Mouse (Mus musculus) embryonic facial prominence, embryonic 15.5 days (tissue): Measurements from ENCODE around the gene Fbrsl1. TPM values are rescaled to one million over a fixed set of nuclear protein-coding genes. Genes with fewer than 3 reads are reported as not detected.
"Not testable (repeated sequence)": the region's sequence is repeated elsewhere in the genome, so short reads cannot be mapped to it uniquely, and the experiment has no call there.

Experiments
- ATAC-seq: fragments of 200-750 bp; cut with Nextera tagmentation; 2 replicates; pipeline ENCODE4 v1.8.0; 2017; ENCODE audit warnings: low read depth, moderate TSS enrichment; ENCODE audit not compliant: insufficient number of reproducible peaks, low FRiP score, low TSS enrichment
- H3K27ac ChIP-seq: fragments of 300-500 bp; sonication (generic); replicated peaks from 2 replicates; pipeline ENCODE4 v1.5.1; 2015; ENCODE audit warnings: mild to moderate bottlenecking, inconsistent platforms
- H3K27me3 ChIP-seq: fragments of 300-500 bp; sonication (generic); 2 replicates; pipeline ENCODE4 v1.6.1; 2015; ENCODE audit warnings: inconsistent platforms
- H3K36me3 ChIP-seq: fragments of 300-500 bp; sonication (generic); 2 replicates; pipeline ENCODE4 v1.6.1; 2015; ENCODE audit warnings: mild to moderate bottlenecking, inconsistent platforms
- H3K4me1 ChIP-seq: fragments of 300-500 bp; sonication (generic); 2 replicates; pipeline ENCODE4 v1.6.1; 2015; ENCODE audit warnings: inconsistent platforms
- H3K4me2 ChIP-seq: fragments of 300-500 bp; sonication (generic); replicated peaks from 2 replicates; pipeline ENCODE4 v1.6.1; 2015; ENCODE audit warnings: mild to moderate bottlenecking, inconsistent platforms
- H3K4me3 ChIP-seq: fragments of 300-500 bp; sonication (generic); replicated peaks from 2 replicates; pipeline ENCODE4 v1.5.1; 2015; ENCODE audit warnings: mild to moderate bottlenecking, inconsistent platforms
- H3K9ac ChIP-seq: fragments of 300-500 bp; sonication (generic); 2 replicates; pipeline ENCODE4 v1.6.1; 2015; ENCODE audit warnings: inconsistent platforms
- H3K9me3 ChIP-seq: fragments of 300-500 bp; sonication (generic); replicated peaks from 2 replicates; pipeline ENCODE4 v1.6.1; 2016; ENCODE audit warnings: inconsistent platforms
- WGBS: fragments of 180-500 bp; shearing (Covaris S2); methylation state at CpG from one replicate; pipeline ENCODE4 v1.1.7; 2015; 5-methylcytosine and 5-hydroxymethylcytosine counted together
- polyA plus RNA-seq: library from polyadenylated mRNA; unstranded; fragments of >200 nt; fragmentation: Nextera tagmentation; extraction: Ambion mirVana; gene quantifications from 2 replicates; pipeline ENCODE4 v1.2.1, GENCODE M21; 2015

Fbrsl1 gene
- polyA plus RNA-seq, 1 experiment from 2014 or later: 15.1 TPM

DNA sequence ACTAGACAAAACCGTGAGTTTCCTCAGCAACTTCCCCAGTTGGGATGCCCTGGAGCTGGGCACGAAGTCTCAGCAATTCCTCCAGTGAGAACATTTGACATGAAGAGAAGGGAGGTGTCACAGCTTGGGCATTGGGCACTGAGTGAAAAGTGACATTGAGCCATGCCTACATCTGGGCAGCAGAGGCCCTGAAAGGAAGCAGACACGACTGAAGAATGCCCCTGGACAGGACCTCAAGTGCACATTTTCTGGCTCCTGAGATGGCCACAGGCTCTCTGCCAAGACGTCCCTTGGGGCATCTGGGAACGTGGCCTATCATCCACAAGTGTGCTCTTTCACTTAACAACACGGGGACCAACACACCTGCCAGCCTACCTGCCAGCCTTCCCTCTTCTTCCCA, 991 bp upstream of the Fbrsl1 start:
- WGBS: 36% methylated on average over 6 of the region's 6 CpGs
- no peaks in the 10 kb centered on the region for H3K36me3 ChIP-seq
- no peak overlapping the region for H3K9ac ChIP-seq
- H3K9me3 ChIP-seq: no peaks in the 10 kb centered on the region
- peak overlapping the region; percentile 93 for H3K4me2 ChIP-seq
- H3K4me3 ChIP-seq: peak overlapping the region; percentile 92
- H3K4me1 ChIP-seq: peaks cover 25% of the 10 kb centered on the region
- H3K27me3 ChIP-seq: no peaks in the 10 kb centered on the region
- H3K27ac ChIP-seq: peak overlapping the region; percentile 68; the same call in 1 of the 2 replicates
- no peak for ATAC-seq

DNA sequence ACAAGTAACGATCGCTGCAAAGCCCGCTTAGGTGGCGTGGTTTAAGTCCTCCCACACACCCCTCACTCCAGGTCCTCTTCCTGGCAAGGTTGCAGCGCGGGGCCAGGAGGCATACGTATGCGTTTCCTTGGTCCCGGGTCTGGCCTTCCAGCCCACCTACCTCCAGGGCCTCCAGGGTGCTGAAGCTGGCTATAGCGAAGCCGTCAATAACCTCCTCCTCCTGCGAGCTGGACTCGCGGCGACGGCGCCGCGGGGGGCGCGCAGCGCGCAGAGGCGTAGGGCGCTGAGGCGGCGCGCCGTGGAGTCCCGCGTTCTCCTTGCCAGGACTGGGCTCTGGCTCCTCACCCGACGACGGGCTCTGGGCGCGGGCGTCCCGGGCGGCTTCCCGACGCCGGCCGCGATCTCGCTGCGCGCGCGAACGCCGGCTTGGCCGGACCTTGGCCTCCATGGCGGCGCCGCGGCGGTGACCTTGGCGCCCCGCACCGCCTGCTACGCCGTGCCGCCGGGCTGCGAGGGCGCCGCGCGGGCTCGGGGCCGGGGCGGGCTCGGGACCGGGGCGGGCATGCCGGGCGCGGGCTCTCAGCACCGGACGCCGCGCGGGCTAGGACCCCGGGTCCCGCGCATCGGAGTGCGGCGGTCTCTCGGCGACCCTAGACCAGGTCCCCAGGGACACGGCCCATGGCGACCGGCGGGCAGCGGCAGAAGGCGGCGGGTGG, 425 bp downstream of the Fbrsl1 start:
- ATAC-seq: peak; percentile 5; the same call in 1 of the 2 replicates
- under 1% methylated on average over 84 of the region's 98 CpGs for WGBS
- H3K27ac ChIP-seq: peak overlapping the region; percentile 65

DNA sequence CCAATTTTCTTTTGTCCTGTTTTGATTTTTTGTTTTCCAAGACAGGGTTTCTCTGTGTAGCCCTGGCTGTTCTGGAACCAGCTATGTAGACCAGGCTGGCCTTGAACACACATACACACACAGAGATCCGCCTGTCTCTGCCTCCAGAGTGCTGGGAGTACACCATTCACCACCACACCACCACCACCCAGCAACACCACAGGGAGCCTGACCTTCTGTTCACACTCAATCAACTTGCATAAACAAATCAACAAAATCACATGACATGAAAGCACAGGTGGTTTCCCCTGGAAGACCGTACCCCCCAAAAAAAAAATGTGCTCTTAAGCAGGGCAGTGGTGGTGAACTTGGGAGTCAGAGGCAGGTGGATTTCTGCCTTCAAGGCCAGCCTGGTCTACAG, 3.8 kb downstream of the Fbrsl1 start:
- Histone ChIP-seq H3K4me3 (no peak overlapping the region), H3K27me3 (no peaks in the 10 kb centered on the region), H3K4me1 (peaks cover 43% of the 10 kb centered on the region), H3K4me2 (no peak overlapping the region), H3K36me3 (no peaks in the 10 kb centered on the region), H3K9ac (no peak overlapping the region), H3K9me3 (no peaks in the 10 kb centered on the region), H3K27ac (no peak overlapping the region)
- 88% methylated on average over 2 of the region's 2 CpGs for WGBS
- no peak for ATAC-seq

More for the DNA sequence above, 425 bp downstream of the Fbrsl1 start:
- Histone ChIP-seq H3K27me3 (no peaks in the 10 kb centered on the region), H3K4me1 (peaks cover 25% of the 10 kb centered on the region), H3K9ac (peak overlapping the region; percentile 87), H3K9me3 (no peaks in the 10 kb centered on the region), H3K36me3 (no peaks in the 10 kb centered on the region), H3K4me3 (peak overlapping the region; percentile 92), H3K4me2 (peak overlapping the region; percentile 93)

DNA sequence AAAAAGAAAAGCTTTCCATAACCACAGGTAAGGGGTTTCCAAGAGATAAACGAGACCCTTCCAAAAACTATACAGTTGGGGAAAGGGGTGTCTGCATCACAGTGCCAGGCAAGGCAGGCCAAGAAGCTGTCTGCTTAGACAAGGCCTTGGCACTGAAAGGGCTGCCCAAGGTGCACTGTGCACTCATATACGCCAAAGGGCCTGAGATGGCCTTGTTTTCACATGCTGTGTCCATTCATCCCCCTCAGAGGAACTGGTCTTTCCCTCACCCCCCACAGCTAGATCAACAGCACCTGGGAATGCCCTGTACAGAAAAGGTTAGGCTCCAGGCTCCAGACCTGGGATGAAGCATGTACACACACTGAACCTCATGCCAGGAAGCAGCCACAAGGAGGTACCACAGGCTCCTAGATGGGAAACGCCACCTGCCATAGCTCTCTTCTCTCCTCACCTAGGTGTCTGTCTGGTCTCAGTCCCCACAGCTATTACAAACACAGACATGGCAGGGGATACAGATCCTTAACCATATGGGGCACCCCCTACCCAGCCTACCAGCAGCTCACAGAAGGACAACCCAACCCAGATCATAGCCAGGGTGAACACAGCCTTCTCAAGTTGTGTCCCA, 5.2 kb downstream of the Fbrsl1 start:
- H3K4me1 ChIP-seq: peaks cover 41% of the 10 kb centered on the region

DNA sequence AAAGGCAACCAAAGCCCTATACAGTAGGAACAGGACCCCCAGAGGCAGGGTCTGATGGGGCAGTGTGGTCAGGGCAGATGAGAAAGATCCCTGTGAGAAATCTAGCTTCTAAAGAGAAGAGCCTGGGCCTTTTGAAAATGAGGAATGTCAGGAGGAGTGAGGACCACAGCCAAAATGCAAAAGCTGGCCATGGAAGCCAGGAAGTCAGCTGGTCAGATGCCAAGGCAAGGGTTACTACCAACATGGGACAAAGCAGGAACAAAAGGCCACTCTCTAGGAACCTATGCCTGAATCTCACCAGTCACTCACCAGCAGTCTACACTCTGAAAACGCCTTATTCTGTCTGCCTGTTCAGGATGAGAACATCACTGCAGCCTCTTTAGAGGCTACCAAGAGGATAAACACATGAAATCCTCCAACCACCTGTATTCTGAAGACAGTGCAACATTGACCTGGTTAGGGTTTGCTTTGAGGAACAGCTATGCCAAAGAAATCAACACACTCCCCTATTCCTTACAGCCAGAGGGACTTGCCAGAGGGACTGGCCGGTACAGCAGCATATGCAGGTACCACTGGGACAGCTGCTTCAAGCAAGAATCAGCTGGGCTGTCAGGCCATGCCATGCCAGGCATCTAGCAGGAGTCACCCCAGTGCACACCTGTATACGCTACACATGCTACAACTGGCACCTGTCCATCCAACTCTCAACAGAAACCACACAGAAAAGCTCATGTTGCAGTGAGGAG, 8.6 kb downstream of the Fbrsl1 start:
- WGBS: 74% methylated on average over 3 of the region's 3 CpGs
- H3K9ac ChIP-seq: no peak overlapping the region
- peaks cover 24% of the 10 kb centered on the region; the same call in 1 of the 2 replicates for H3K4me1 ChIP-seq
- no peak overlapping the region for H3K4me3 ChIP-seq
- ATAC-seq: no peak
- H3K4me2 ChIP-seq: no peak overlapping the region
- H3K9me3 ChIP-seq: no peaks in the 10 kb centered on the region
- no peaks in the 10 kb centered on the region for H3K27me3 ChIP-seq
- H3K36me3 ChIP-seq: no peaks in the 10 kb centered on the region
- no peak overlapping the region for H3K27ac ChIP-seq

More for the DNA sequence above, 5.2 kb downstream of the Fbrsl1 start:
- no peaks in the 10 kb centered on the region for H3K9me3 ChIP-seq
- no peak overlapping the region for H3K9ac ChIP-seq
- H3K27me3 ChIP-seq: no peaks in the 10 kb centered on the region
- H3K27ac ChIP-seq: no peak overlapping the region
- 91% methylated on average over 3 of the region's 3 CpGs for WGBS
- no peak overlapping the region for H3K4me3 ChIP-seq
- no peak for ATAC-seq
- no peak overlapping the region for H3K4me2 ChIP-seq
- H3K36me3 ChIP-seq: no peaks in the 10 kb centered on the region

DNA sequence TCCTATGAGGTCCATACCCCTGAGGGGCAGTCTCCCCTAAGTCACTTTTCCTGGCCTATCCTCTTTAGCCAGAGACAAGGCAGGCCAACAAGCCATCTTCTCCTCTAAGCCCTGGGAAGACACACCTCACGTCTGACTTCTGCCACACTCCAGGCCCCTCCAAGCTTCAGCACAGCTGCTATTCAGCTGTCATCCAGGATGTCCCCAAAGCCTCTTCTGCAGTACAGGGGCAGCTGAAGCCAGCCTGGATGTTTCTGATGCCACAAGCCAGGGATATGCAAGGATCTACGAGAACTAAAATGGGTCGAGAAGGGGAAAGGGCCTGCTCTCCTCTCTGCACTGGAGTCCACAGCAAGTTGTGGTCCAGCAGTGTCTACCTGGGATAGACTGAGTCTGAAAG, 9.7 kb downstream of the Fbrsl1 start:
- Histone ChIP-seq H3K36me3 (no peaks in the 10 kb centered on the region), H3K27me3 (no peaks in the 10 kb centered on the region), H3K4me1 (peaks cover 24% of the 10 kb centered on the region; the same call in 1 of the 2 replicates), H3K9ac (no peak overlapping the region), H3K9me3 (no peaks in the 10 kb centered on the region), H3K27ac (no peak overlapping the region), H3K4me3 (no peak overlapping the region), H3K4me2 (no peak overlapping the region)
- WGBS: 65% methylated on average over 3 of the region's 3 CpGs
- no peak for ATAC-seq

DNA sequence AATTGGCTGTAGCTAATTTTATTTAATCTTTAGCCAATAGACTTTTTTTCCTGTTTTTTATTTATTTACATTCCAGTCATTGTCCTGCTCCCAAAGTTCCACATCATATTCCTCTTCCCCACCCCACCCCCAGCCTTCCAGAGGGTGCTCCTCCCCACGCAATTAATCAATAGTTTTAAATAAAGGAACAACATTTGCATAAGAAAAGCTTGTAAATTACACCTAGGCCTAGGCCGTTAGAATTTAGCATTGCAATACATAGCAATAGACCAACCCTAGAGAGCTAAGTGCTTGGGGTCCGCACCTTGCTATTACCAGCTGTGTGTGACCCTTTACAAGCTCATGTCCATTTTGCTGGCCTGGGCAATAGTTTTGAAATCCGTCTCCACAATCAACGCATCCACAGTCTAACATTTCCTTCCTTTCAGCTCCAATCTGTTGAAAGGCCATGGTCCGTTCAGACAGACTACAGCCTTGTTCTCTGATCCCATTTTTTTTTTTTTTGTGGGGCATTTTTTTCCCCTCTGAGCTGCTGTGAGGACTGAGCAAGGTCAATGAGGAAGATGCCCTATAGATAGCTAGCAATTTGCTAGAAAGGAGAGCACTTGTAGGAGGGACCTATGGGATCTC, 10.6 kb downstream of the Fbrsl1 start:
- Histone ChIP-seq H3K36me3 (peaks cover 2% of the 10 kb centered on the region; the same call in 1 of the 2 replicates), H3K9ac (no peak overlapping the region), H3K27ac (no peak overlapping the region), H3K27me3 (no peaks in the 10 kb centered on the region), H3K9me3 (no peaks in the 10 kb centered on the region), H3K4me3 (no peak overlapping the region), H3K4me2 (no peak overlapping the region), H3K4me1 (peaks cover 24% of the 10 kb centered on the region; the same call in 1 of the 2 replicates)
- WGBS: 55% methylated on average over 6 of the region's 6 CpGs
- no peak for ATAC-seq

DNA sequence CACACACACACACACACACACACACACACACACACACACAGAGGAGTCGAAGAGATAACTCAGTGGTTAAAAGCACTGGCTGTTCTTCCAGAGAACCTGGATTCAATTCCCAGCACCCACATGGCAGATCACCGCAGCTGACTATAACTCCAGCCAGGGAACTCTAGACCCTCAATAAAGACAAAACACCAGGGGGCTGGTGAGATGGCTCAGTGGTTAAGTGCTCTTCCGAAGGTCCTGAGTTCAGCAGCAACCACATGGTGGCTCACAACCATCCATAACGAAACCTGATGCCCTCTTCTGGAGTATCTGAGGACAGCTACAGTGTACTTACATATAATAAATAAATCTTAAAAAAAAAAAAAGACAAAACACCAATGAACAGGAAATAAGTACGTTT, 12.1 kb downstream of the Fbrsl1 start:
- not testable (repeated sequence) for H3K9ac ChIP-seq, H3K9me3 ChIP-seq, H3K27ac ChIP-seq, H3K27me3 ChIP-seq, H3K4me2 ChIP-seq, H3K4me3 ChIP-seq, ATAC-seq
- Histone ChIP-seq H3K4me1 (peaks cover 21% of the 10 kb centered on the region; the same call in 1 of the 2 replicates), H3K36me3 (peaks cover 17% of the 10 kb centered on the region)
- 54% methylated on average over 5 of the region's 5 CpGs for WGBS

DNA sequence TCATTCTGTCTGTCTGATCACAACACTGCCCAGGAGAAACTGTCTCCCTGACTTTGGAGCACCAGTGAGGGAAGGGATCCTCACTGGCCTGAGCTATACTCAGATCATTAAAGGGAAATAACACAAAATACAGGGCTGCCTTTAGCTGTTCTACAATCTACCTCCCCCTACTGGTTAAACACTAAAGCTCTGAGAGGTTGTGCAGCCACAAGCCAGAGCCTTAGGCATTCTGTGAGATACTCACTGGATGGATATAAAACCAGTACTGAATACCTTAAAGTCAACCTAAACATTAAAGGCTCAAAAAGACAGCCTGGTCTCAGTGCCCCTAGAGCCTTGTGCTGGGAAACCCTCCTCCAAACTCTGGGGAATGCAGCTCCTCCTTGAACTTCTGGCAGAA, 13.5 kb downstream of the Fbrsl1 start:
- Histone ChIP-seq H3K9ac (no peak overlapping the region), H3K36me3 (peaks cover 27% of the 10 kb centered on the region), H3K4me1 (peaks cover 9% of the 10 kb centered on the region; the same call in 1 of the 2 replicates), H3K4me3 (no peak overlapping the region), H3K4me2 (no peak overlapping the region), H3K9me3 (no peaks in the 10 kb centered on the region), H3K27ac (no peak overlapping the region), H3K27me3 (no peaks in the 10 kb centered on the region)
- ATAC-seq: no peak

DNA sequence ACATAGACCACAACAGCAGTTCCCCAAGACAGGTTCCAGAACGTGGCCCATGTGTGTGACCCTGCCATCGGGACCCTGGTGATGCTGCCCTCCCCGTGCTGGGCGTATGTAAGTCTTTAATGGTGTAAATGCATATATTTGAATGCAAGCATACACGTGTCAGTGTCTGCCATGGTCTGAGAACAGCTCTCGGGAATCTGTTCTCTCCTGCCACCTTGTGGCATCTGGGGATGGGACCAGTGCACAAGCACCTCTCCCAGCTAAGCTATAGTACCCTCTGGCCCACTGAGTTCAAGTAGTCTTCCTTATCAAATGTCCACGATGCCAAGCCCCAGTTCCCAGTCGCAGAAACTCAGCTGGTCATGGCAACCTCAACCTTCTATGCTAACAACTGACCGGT, 19.3 kb downstream of the Fbrsl1 start:
- H3K9me3 ChIP-seq: no peaks in the 10 kb centered on the region
- peaks cover 27% of the 10 kb centered on the region for H3K36me3 ChIP-seq
- no peak overlapping the region for H3K4me2 ChIP-seq
- H3K27ac ChIP-seq: no peak overlapping the region
- WGBS: 31% methylated on average over 9 of the region's 9 CpGs
- H3K4me1 ChIP-seq: 0 out of 2 replicates have a peak, but pooled peaks cover 5% of the 10 kb centered on the region
- no peaks in the 10 kb centered on the region for H3K27me3 ChIP-seq
- H3K4me3 ChIP-seq: no peak overlapping the region
- ATAC-seq: peak; percentile 68; the same call in 1 of the 2 replicates
- H3K9ac ChIP-seq: no peak overlapping the region

DNA sequence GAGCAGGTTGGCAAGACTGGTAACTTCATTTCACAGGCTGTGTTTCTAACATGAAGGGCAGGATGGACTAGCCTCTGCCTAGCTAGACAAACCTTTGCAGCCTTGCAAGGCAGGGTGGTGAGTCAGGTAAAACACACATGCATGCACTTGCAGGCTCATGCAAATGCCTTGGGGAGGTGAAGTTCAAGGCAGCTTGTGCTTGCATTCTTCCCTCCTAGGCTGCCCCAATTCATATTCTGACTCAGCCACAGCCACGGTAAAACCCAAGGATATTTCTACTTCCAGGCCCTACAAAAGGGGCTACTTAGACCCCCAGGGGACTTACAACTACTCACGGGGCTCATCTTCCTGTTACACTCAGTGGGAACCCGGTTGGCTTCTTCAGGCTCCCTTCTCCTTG, 20.0 kb downstream of the Fbrsl1 start:
- Histone ChIP-seq H3K36me3 (peaks cover 27% of the 10 kb centered on the region), H3K9me3 (no peaks in the 10 kb centered on the region), H3K4me3 (no peak overlapping the region), H3K9ac (no peak overlapping the region), H3K27ac (no peak overlapping the region), H3K4me1 (0 out of 2 replicates have a peak, but pooled peaks cover 5% of the 10 kb centered on the region), H3K4me2 (no peak overlapping the region), H3K27me3 (no peaks in the 10 kb centered on the region)
- 66% methylated on average over 3 of the region's 3 CpGs for WGBS
- no peak for ATAC-seq
